Mouse (Mus musculus) hindbrain, embryonic 14.5 days (tissue): Measurements from ENCODE around the gene Srprb. TPM values are rescaled to one million over a fixed set of nuclear protein-coding genes. Genes with fewer than 3 reads are reported as not detected.

Experiments used
- ATAC-seq: fragments of 200-750 bp; cut with Nextera tagmentation; 2 replicates; pipeline ENCODE4 v1.8.0; 2017; ENCODE audit warnings: moderate number of reproducible peaks, mild to moderate bottlenecking, moderate TSS enrichment, moderate library complexity; ENCODE audit not compliant: low FRiP score
- DNase-seq: peaks from one replicate; pipeline ENCODE4 v3.0.0-alpha.2; 2015; ENCODE audit warnings: low spot score
- H3K27ac ChIP-seq: fragments of 300-500 bp; sonication (generic); 2 replicates; pipeline ENCODE4 v1.5.1; 2014; ENCODE audit warnings: mild to moderate bottlenecking, moderate library complexity
- H3K27me3 ChIP-seq: fragments of 300-500 bp; sonication (generic); 2 replicates; pipeline ENCODE4 v1.6.1; 2014; ENCODE audit warnings: mild to moderate bottlenecking, low read length, mixed read lengths; ENCODE audit not compliant: control insufficient read depth, insufficient read depth
- H3K36me3 ChIP-seq: fragments of 300-500 bp; sonication (generic); replicated peaks from 2 replicates; pipeline ENCODE4 v1.6.1; 2014; ENCODE audit not compliant: control insufficient read depth, insufficient read depth
- H3K4me1 ChIP-seq: fragments of 300-500 bp; sonication (generic); replicated peaks from 2 replicates; pipeline ENCODE4 v1.6.1; 2014; ENCODE audit warnings: antibody characterized with exemption, low read length, mixed read lengths; ENCODE audit not compliant: control insufficient read depth, insufficient read depth
- H3K4me2 ChIP-seq: fragments of 300-500 bp; sonication (generic); replicated peaks from 2 replicates; pipeline ENCODE4 v1.6.1; 2014; ENCODE audit warnings: mild to moderate bottlenecking, moderate library complexity
- H3K4me3 ChIP-seq: fragments of 300-500 bp; sonication (generic); replicated peaks from 2 replicates; pipeline ENCODE4 v1.5.1; 2014; ENCODE audit warnings: mild to moderate bottlenecking, low read length
- H3K9ac ChIP-seq: fragments of 300-500 bp; sonication (generic); 2 replicates; pipeline ENCODE4 v1.6.1; 2014
- H3K9me3 ChIP-seq: fragments of 300-500 bp; sonication (generic); 2 replicates; pipeline ENCODE4 v1.6.1; 2016; ENCODE audit warnings: low read length; ENCODE audit not compliant: control insufficient read depth
- WGBS: fragments of 180-500 bp; shearing (Covaris S2); extraction: QIAGEN DNeasy Blood & Tissue Kit; methylation state at CpG from one replicate; pipeline ENCODE4 v1.1.7; 2014; 5-methylcytosine and 5-hydroxymethylcytosine counted together
- polyA plus RNA-seq: library from polyadenylated mRNA; unstranded; fragments of >200 nt; fragmentation: Nextera tagmentation; extraction: Ambion mirVana; gene quantifications from 2 replicates; pipeline ENCODE4 v1.2.1, GENCODE M21; 2014

Srprb gene
- polyA plus RNA-seq, 1 experiment from 2014 or later = 54.1 TPM

- Histone ChIP-seq H3K4me1 (no peaks in the 10 kb centered on the region), H3K4me3 (no peak overlapping the region)
- 69% methylated on average over 4 of the region's 4 CpGs for WGBS
Measured at GRCm38 (mm10) chr9:103184855-103185254, 17.1 kb downstream of the Srprb start.

GRCm38 (mm10) chr9:103181886-103182285 is 20.1 kb downstream of the Srprb start:
- H3K9me3 ChIP-seq = no peaks in the 10 kb centered on the region
- ATAC-seq (no peak), DNase-seq (no peak)
- no peak overlapping the region for H3K4me3 ChIP-seq
- H3K4me1 ChIP-seq = no peaks in the 10 kb centered on the region
- H3K36me3 ChIP-seq = peaks cover 54% of the 10 kb centered on the region
- no peaks in the 10 kb centered on the region for H3K27me3 ChIP-seq
- 85% methylated on average over 8 of the region's 8 CpGs for WGBS
- no peak overlapping the region for H3K27ac ChIP-seq
- no peak overlapping the region for H3K4me2 ChIP-seq
- no peak overlapping the region for H3K9ac ChIP-seq

More at GRCm38 (mm10) chr9:103184855-103185254, 17.1 kb downstream of the Srprb start:
- no peak overlapping the region for H3K4me2 ChIP-seq
- DNase-seq = no peak
- no peak overlapping the region for H3K27ac ChIP-seq
- H3K9me3 ChIP-seq = no peaks in the 10 kb centered on the region
- no peaks in the 10 kb centered on the region for H3K27me3 ChIP-seq
- peaks cover 49% of the 10 kb centered on the region for H3K36me3 ChIP-seq
- no peak overlapping the region for H3K9ac ChIP-seq
- ATAC-seq = no peak

GRCm38 (mm10) chr9:103180807-103181565 is 21.0 kb downstream of the Srprb start:
- Histone ChIP-seq H3K36me3 (peaks cover 61% of the 10 kb centered on the region), H3K27ac (peak overlapping the region; percentile 54; the same call in 1 of the 2 replicates), H3K27me3 (no peaks in the 10 kb centered on the region), H3K9me3 (no peaks in the 10 kb centered on the region), H3K4me2 (peak overlapping the region; percentile 46), H3K4me3 (peak overlapping the region; percentile 17; the same call in 1 of the 2 replicates), H3K4me1 (no peaks in the 10 kb centered on the region), H3K9ac (0 out of 2 replicates have a peak overlapping the region, but pooled peaks have one; percentile 16)
- ATAC-seq = peak; percentile 68; the same call in 1 of the 2 replicates
- peak; percentile 72 for DNase-seq
- WGBS = 6% methylated on average over 20 of the region's 20 CpGs

GRCm38 (mm10) chr9:103180303-103180702 is 21.6 kb downstream of the Srprb start:
- Histone ChIP-seq H3K9me3 (no peaks in the 10 kb centered on the region), H3K36me3 (peaks cover 59% of the 10 kb centered on the region), H3K4me1 (no peaks in the 10 kb centered on the region), H3K4me3 (no peak overlapping the region), H3K4me2 (peak overlapping the region; percentile 46), H3K27ac (no peak overlapping the region), H3K9ac (0 out of 2 replicates have a peak overlapping the region, but pooled peaks have one; percentile 16), H3K27me3 (no peaks in the 10 kb centered on the region)
- ATAC-seq = no peak
- DNase-seq = no peak
- WGBS = 58% methylated on average over 3 of the region's 3 CpGs

- ATAC-seq (no peak), DNase-seq (no peak)
- Histone ChIP-seq H3K36me3 (peaks cover 46% of the 10 kb centered on the region), H3K4me3 (no peak overlapping the region), H3K9ac (no peak overlapping the region), H3K4me1 (no peaks in the 10 kb centered on the region), H3K9me3 (no peaks in the 10 kb centered on the region), H3K4me2 (no peak overlapping the region), H3K27me3 (no peaks in the 10 kb centered on the region), H3K27ac (no peak overlapping the region)
- WGBS = 94% methylated on average over 7 of the region's 7 CpGs
Measured at GRCm38 (mm10) chr9:103175692-103176091, 26.2 kb downstream of the Srprb start.

- DNase-seq (no peak), ATAC-seq (no peak)
- Histone ChIP-seq H3K4me1 (no peaks in the 10 kb centered on the region), H3K27me3 (no peaks in the 10 kb centered on the region), H3K36me3 (peaks cover 49% of the 10 kb centered on the region), H3K4me2 (no peak overlapping the region), H3K9me3 (no peaks in the 10 kb centered on the region), H3K27ac (no peak overlapping the region), H3K9ac (no peak overlapping the region), H3K4me3 (no peak overlapping the region)
- 60% methylated on average over 6 of the region's 6 CpGs for WGBS
Measured at GRCm38 (mm10) chr9:103174771-103175519, 27.0 kb downstream of the Srprb start.

- DNase-seq (no peak), ATAC-seq (no peak)
- no peak overlapping the region for H3K4me3 ChIP-seq
- H3K9ac ChIP-seq = no peak overlapping the region
- H3K27me3 ChIP-seq = no peaks in the 10 kb centered on the region
- no peaks in the 10 kb centered on the region for H3K9me3 ChIP-seq
- no peak overlapping the region for H3K27ac ChIP-seq
- no peaks in the 10 kb centered on the region for H3K4me1 ChIP-seq
- WGBS = 75% methylated on average over 7 of the region's 7 CpGs
- no peak overlapping the region for H3K4me2 ChIP-seq
- peaks cover 58% of the 10 kb centered on the region for H3K36me3 ChIP-seq
Measured at GRCm38 (mm10) chr9:103168771-103169170, 33.2 kb downstream of the Srprb start.

- Histone ChIP-seq H3K9ac (no peak overlapping the region), H3K9me3 (no peaks in the 10 kb centered on the region), H3K4me2 (no peak overlapping the region), H3K27ac (no peak overlapping the region), H3K36me3 (peaks cover 60% of the 10 kb centered on the region), H3K4me3 (no peak overlapping the region), H3K4me1 (no peaks in the 10 kb centered on the region), H3K27me3 (no peaks in the 10 kb centered on the region)
- 60% methylated on average over 6 of the region's 6 CpGs for WGBS
- ATAC-seq (peak; percentile 70; the same call in 1 of the 2 replicates), DNase-seq (no peak)
Measured at GRCm38 (mm10) chr9:103168046-103168445, 33.9 kb downstream of the Srprb start.

GRCm38 (mm10) chr9:103163806-103164205 is 38.1 kb downstream of the Srprb start:
- peaks cover 65% of the 10 kb centered on the region for H3K36me3 ChIP-seq
- WGBS = 75% methylated on average over 15 of the region's 15 CpGs

More at GRCm38 (mm10) chr9:103163806-103164205, 38.1 kb downstream of the Srprb start:
- Histone ChIP-seq H3K27me3 (no peaks in the 10 kb centered on the region), H3K4me1 (no peaks in the 10 kb centered on the region), H3K9ac (no peak overlapping the region), H3K4me3 (no peak overlapping the region), H3K27ac (no peak overlapping the region), H3K9me3 (no peaks in the 10 kb centered on the region), H3K4me2 (no peak overlapping the region)
- ATAC-seq (no peak), DNase-seq (no peak)
